Comparison of ENCODE assay signal across 8 mouse cellular contexts in the genomic region with DNA sequence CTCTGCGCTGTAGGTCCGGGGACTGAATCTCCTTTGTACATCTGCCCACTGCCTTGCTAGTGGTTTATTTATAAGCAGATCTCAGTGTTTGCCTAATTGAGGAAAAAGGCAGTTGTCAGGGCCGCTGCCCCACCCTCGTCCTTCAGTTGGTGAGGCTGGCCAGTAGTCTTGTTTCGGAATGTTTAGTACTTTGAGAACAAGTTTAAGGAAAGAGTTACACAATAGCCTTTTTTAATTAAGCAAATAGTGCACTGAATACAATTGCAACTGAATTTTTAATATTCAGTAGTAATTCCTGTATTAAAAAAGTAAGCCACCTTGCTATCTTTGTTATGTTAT. TPM values are rescaled to one million over a fixed set of nuclear protein-coding genes. Genes with fewer than 3 reads are reported as not detected.
A peak's percentile ranks its signal among the peaks of the same experiment; 100 is the strongest.
DNase-seq lines count a peak whose midpoint lies in the region; ATAC-seq and TF ChIP-seq lines count a peak whose summit lies in the region.

No protein-coding gene starts in this region.

- WGBS in forebrain, embryonic 16.5 days: 0% methylated on average over 5 of the region's 5 CpGs
- WGBS in lung, postnatal 0 days: 0% methylated on average over 5 of the region's 5 CpGs

- no peak for ATAC-seq in erythroblast, adult 5-6 weeks (replicated peaks; ENCODE audit: low FRiP score, poor library complexity, severe bottlenecking)
- no peak for ATAC-seq in forebrain, embryonic 16.5 days
- ATAC-seq in lung, postnatal 0 days: peak; percentile 55

- peak overlapping the region; percentile 75 for H3K4me2 ChIP-seq in forebrain, embryonic 16.5 days (ENCODE audit: low read length)
- peak overlapping the region; percentile 83 for H3K4me2 ChIP-seq in lung, postnatal 0 days (replicated peaks; ENCODE audit: low read depth, low read length)

- peak overlapping the region; percentile 91 for H3K27ac ChIP-seq in forebrain, embryonic 16.5 days (ENCODE audit: low read length)
- peak overlapping the region; percentile 49; the same call in 1 of the 2 replicates for H3K27ac ChIP-seq in lung, postnatal 0 days (ENCODE audit: low read length)

- no peaks in the 10 kb centered on the region for H3K36me3 ChIP-seq in erythroblast, embryonic 14.5 days (ENCODE audit: control insufficient read depth)
- H3K36me3 ChIP-seq in forebrain, embryonic 16.5 days (ENCODE audit: control insufficient read depth, insufficient read depth): no peaks in the 10 kb centered on the region
- no peaks in the 10 kb centered on the region for H3K36me3 ChIP-seq in lung, postnatal 0 days (ENCODE audit: insufficient read depth, low read length)

- no peaks in the 10 kb centered on the region for H3K9me3 ChIP-seq in erythroblast, embryonic 14.5 days (ENCODE audit: control insufficient read depth, low read length)
- H3K9me3 ChIP-seq in forebrain, embryonic 16.5 days (ENCODE audit: control insufficient read depth, low read length): no peaks in the 10 kb centered on the region
- no peaks in the 10 kb centered on the region for H3K9me3 ChIP-seq in lung, postnatal 0 days (ENCODE audit: low read length)

- H3K4me1 ChIP-seq in erythroblast, embryonic 14.5 days (ENCODE audit: control insufficient read depth): peaks cover 9% of the 10 kb centered on the region
- peaks cover 44% of the 10 kb centered on the region for H3K4me1 ChIP-seq in forebrain, embryonic 16.5 days (replicated peaks; ENCODE audit: control insufficient read depth, insufficient read depth, low read length)
- peaks cover 3% of the 10 kb centered on the region; the same call in 1 of the 2 replicates for H3K4me1 ChIP-seq in lung, postnatal 0 days (ENCODE audit: insufficient read depth, low read depth, low read length)

- peak overlapping the region; percentile 77 for H3K9ac ChIP-seq in forebrain, embryonic 16.5 days (replicated peaks; ENCODE audit: low read depth, low read length)
- H3K9ac ChIP-seq in lung, postnatal 0 days (replicated peaks; ENCODE audit: low read depth): peak overlapping the region; percentile 58

- TF ChIP-seq EP300 in lung, postnatal 0 days (IDR thresholded peaks at IDR 0.05): no peak

- DNase-seq in 3T3-L1 (ENCODE audit: low read depth, low spot score): peak; percentile 6
- peak; percentile 74 for DNase-seq in lung, postnatal 0 days (ENCODE audit: low spot score)
- DNase-seq in retina, embryonic 14.5 days (ENCODE audit: low spot score): no peak
- no peak for DNase-seq in gastrocnemius, postnatal 25 days
- no peak for DNase-seq in layer of hippocampus, postnatal 10 days (ENCODE audit: low spot score in 2 of 2)

- H3K4me3 ChIP-seq in erythroblast, embryonic 14.5 days (replicated peaks): peak overlapping the region; percentile 61
- H3K4me3 ChIP-seq in forebrain, embryonic 16.5 days (replicated peaks; ENCODE audit: low read length): peak overlapping the region; percentile 89
- H3K4me3 ChIP-seq in lung, postnatal 0 days (ENCODE audit: low read depth, low read length): peak overlapping the region; percentile 77

- no peak for TF ChIP-seq CTCF in lung, postnatal 0 days (IDR thresholded peaks at IDR 0.05)

- H3K27me3 ChIP-seq in erythroblast, embryonic 14.5 days (ENCODE audit: control insufficient read depth): peaks cover 34% of the 10 kb centered on the region
- H3K27me3 ChIP-seq in forebrain, embryonic 16.5 days (replicated peaks; ENCODE audit: control insufficient read depth, insufficient read depth, low read length): no peaks in the 10 kb centered on the region
- no peaks in the 10 kb centered on the region for H3K27me3 ChIP-seq in lung, postnatal 0 days (replicated peaks; ENCODE audit: insufficient read depth, low read length)

RNA-seq across cellular contexts. Expression of gene Fsd1l, which starts 0.7 kb away (rescaled TPM):
- not detected in 2 replicates for polyA plus RNA-seq in erythroblast, embryonic 14.5 days (2012)
- total RNA-seq in erythroblast, adult 5-6 weeks (2015; ENCODE audit: low replicate concordance): 4.0 and 11.1 TPM in 2 replicates
- total RNA-seq in erythroblast, adult 5-6 weeks (2017; ENCODE audit: low replicate concordance): 3.6 and 6.2 TPM in 2 replicates
- 43.8 and 51.8 TPM in 2 replicates for polyA plus RNA-seq in forebrain, embryonic 16.5 days (2015; fragmentation: Nextera tagmentation; extraction: Ambion mirVana)
- 7.9 and 9.4 TPM in 2 replicates for polyA plus RNA-seq in lung, postnatal 0 days (2015; fragmentation: Nextera tagmentation; extraction: Ambion mirVana)
- total RNA-seq in gastrocnemius, postnatal 25 days (2021): 10 to 100 TPM; 14.0 to 16.4 TPM
- total RNA-seq in layer of hippocampus, postnatal 10 days (2021): 10 to 100 TPM; 45.4 to 49.0 TPM

Comparison
In these comparisons a context has a peak if more than half of its experiments do, and no peak if none do; other contexts are left out.
1. DNase-seq: peak in 3T3-L1 (single experiment) and lung, postnatal 0 days (single experiment); none in retina, embryonic 14.5 days (single experiment), gastrocnemius, postnatal 25 days (single experiment) and layer of hippocampus, postnatal 10 days (0 of 2).
2. Peak in every context shown above with its lines, with median percentiles within 50 percentile points of each other: H3K4me3 ChIP-seq.